Mouse (Mus musculus): ENCODE data around the gene Mknk2. TPM values are rescaled to one million over a fixed set of nuclear protein-coding genes. Genes with fewer than 3 reads are reported as not detected.
A peak's percentile ranks its signal among the peaks of the same experiment; 100 is the strongest.

The Mknk2 gene
- total RNA-seq, 4 experiments from 2014 or later = 106 to 157 (median 123) TPM

- DNase-seq = no peak
Observed at GRCm38 (mm10) chr10:80692249-80693165, 14.6 kb upstream of the Mknk2 start.

GRCm38 (mm10) chr10:80687850-80688249 lies 9.9 kb upstream of the Mknk2 start:
- peak; percentile 68 for DNase-seq

- DNase-seq = no peak
Observed at GRCm38 (mm10) chr10:80686617-80687016, 8.7 kb upstream of the Mknk2 start.

GRCm38 (mm10) chr10:80684984-80685383 lies 7.1 kb upstream of the Mknk2 start:
- no peak for DNase-seq

GRCm38 (mm10) chr10:80684214-80684613 lies 6.3 kb upstream of the Mknk2 start:
- DNase-seq = peak; percentile 71

- DNase-seq = no peak
Observed at GRCm38 (mm10) chr10:80683647-80684046, 5.7 kb upstream of the Mknk2 start.

- DNase-seq = no peak
Observed at GRCm38 (mm10) chr10:80682003-80682402, 4.1 kb upstream of the Mknk2 start.

GRCm38 (mm10) chr10:80680260-80680696 lies 2.4 kb upstream of the Mknk2 start:
- DNase-seq = no peak

- peak; percentile 62 for DNase-seq
Observed at GRCm38 (mm10) chr10:80679556-80680259, 1.8 kb upstream of the Mknk2 start.

- DNase-seq = no peak
Observed at GRCm38 (mm10) chr10:80678601-80679377, 877 bp upstream of the Mknk2 start.

GRCm38 (mm10) chr10:80677128-80677875 lies 610 bp downstream of the Mknk2 start:
- no peak for DNase-seq

- DNase-seq = peak; percentile 99
Observed at GRCm38 (mm10) chr10:80676198-80676928, 1.5 kb downstream of the Mknk2 start.

- DNase-seq = no peak
Observed at GRCm38 (mm10) chr10:80675405-80676197, 2.3 kb downstream of the Mknk2 start.

GRCm38 (mm10) chr10:80674851-80675404 lies 3.0 kb downstream of the Mknk2 start:
- DNase-seq = no peak

- no peak for DNase-seq
Observed at GRCm38 (mm10) chr10:80674161-80674711, 3.7 kb downstream of the Mknk2 start.

GRCm38 (mm10) chr10:80673690-80674089 lies 4.2 kb downstream of the Mknk2 start:
- no peak for DNase-seq

GRCm38 (mm10) chr10:80671936-80672690 lies 5.8 kb downstream of the Mknk2 start:
- no peak for DNase-seq

- DNase-seq = no peak
Observed at GRCm38 (mm10) chr10:80671251-80671650, 6.7 kb downstream of the Mknk2 start.

GRCm38 (mm10) chr10:80670531-80670930 lies 7.4 kb downstream of the Mknk2 start:
- no peak for DNase-seq
